Mouse (Mus musculus): Measurements from ENCODE around the gene Slc16a5. TPM values are rescaled to one million over a fixed set of nuclear protein-coding genes. Genes with fewer than 3 reads are reported as not detected.
A peak's percentile ranks its signal among the peaks of the same experiment; 100 is the strongest.

Slc16a5 gene
- total and polyA plus RNA-seq, 3 experiments = 0.26 TPM; not detected in 2

GRCm38 (mm10) chr11:115427482-115428331 is 34.6 kb upstream of the Slc16a5 start:
- Histone ChIP-seq H3K36me3 (ENCODE audit: control insufficient read depth in 1 of 2, insufficient read depth in 2 of 2, low read length in 2 of 2) (no peaks in the 10 kb centered on the region; a peak in 2 of 4 replicates), H3K9me3 (replicated peaks; ENCODE audit: insufficient read depth, low read length) (no peaks in the 10 kb centered on the region), H3K27me3 (ENCODE audit: control insufficient read depth in 1 of 2, insufficient read depth in 2 of 2, low read length in 2 of 2) (no peaks in the 10 kb centered on the region), H3K4me1 (ENCODE audit: control insufficient read depth in 1 of 2, insufficient read depth in 2 of 2, low read length in 2 of 2) (no peaks in the 10 kb centered on the region), H3K9ac (ENCODE audit: control insufficient read depth, low read depth, low read length, poor library complexity, severe bottlenecking) (no peak overlapping the region), H3K4me3 (ENCODE audit: control insufficient read depth in 1 of 2, insufficient read depth in 1 of 2, low read depth in 2 of 2, low read length in 2 of 2) (no peak overlapping the region), H3K27ac (ENCODE audit: control insufficient read depth, low read depth, low read length) (no peak overlapping the region), H3K79me2 (ENCODE audit: control insufficient read depth, insufficient read depth, low read length, poor library complexity) (no peaks in the 10 kb centered on the region)
- TF ChIP-seq ETS1 (IDR thresholded peaks at IDR 0.05; ENCODE audit: low read depth, low read length) (no peak), MAZ (IDR thresholded peaks at IDR 0.05; ENCODE audit: low read depth, low read length) (peak; percentile 49; the same call in 1 of the 2 replicates), POLR2AphosphoS5 (IDR thresholded peaks at IDR 0.05; ENCODE audit: borderline replicate concordance, low read depth, low read length) (no peak), MYC (IDR thresholded peaks at IDR 0.05; ENCODE audit: low read depth, low read length) (no peak), E2F4 (IDR thresholded peaks at IDR 0.05; ENCODE audit: borderline replicate concordance, low read depth, low read length) (no peak), SIN3A (IDR thresholded peaks at IDR 0.05; ENCODE audit: low read length) (0 out of 2 replicates have a peak, but pooled peaks have one; percentile 30), RAD21 (IDR thresholded peaks at IDR 0.05; ENCODE audit: low read depth, low read length) (peak; percentile 56), HCFC1 (IDR thresholded peaks at IDR 0.05; ENCODE audit: low read depth, low read length) (peak; percentile 31; the same call in 1 of the 2 replicates), GABPA (IDR thresholded peaks at IDR 0.05; ENCODE audit: low read depth, low read length) (no peak), UBTF (IDR thresholded peaks at IDR 0.05; ENCODE audit: borderline replicate concordance, insufficient read depth, low read depth, low read length) (no peak), EP300 (IDR thresholded peaks at IDR 0.05; ENCODE audit: low read depth in 1 of 2, low read length in 2 of 2) (no peak), CTCF (IDR thresholded peaks at IDR 0.05 in 2 of 3, conservative IDR thresholded peaks at IDR 0.05 in 1 of 3; ENCODE audit: control insufficient read depth in 1 of 3, insufficient read depth in 1 of 3, low read depth in 2 of 3, low read length in 3 of 3, poor library complexity in 1 of 3, severe bottlenecking in 1 of 3) (peak; percentile 75 to 90 (median 80)), USF1 (IDR thresholded peaks at IDR 0.05; ENCODE audit: low read depth, low read length) (no peak), ZNF384 (IDR thresholded peaks at IDR 0.05; ENCODE audit: low read depth, low read length) (no peak), SMC3 (IDR thresholded peaks at IDR 0.05; ENCODE audit: low read depth, low read length) (peak; percentile 69), TCF12 (IDR thresholded peaks at IDR 0.05; ENCODE audit: low read depth, low read length) (no peak), GATA1 (IDR thresholded peaks at IDR 0.05; ENCODE audit: low read depth, low read length) (no peak), ZMIZ1 (IDR thresholded peaks at IDR 0.05; ENCODE audit: low read depth, low read length) (no peak), RCOR1 (IDR thresholded peaks at IDR 0.05; ENCODE audit: low read depth, low read length) (no peak), CHD2 (IDR thresholded peaks at IDR 0.05; ENCODE audit: low read length) (no peak), ZC3H11A (IDR thresholded peaks at IDR 0.05; ENCODE audit: low read depth, low read length) (peak; percentile 41), NRF1 (IDR thresholded peaks at IDR 0.05; ENCODE audit: insufficient read depth, low read depth, low read length, poor library complexity, severe bottlenecking) (no peak), POLR2AphosphoS2 (IDR thresholded peaks at IDR 0.05; ENCODE audit: low read length) (no peak), ELF1 (IDR thresholded peaks at IDR 0.05; ENCODE audit: low read depth, low read length) (no peak), ZKSCAN1 (IDR thresholded peaks at IDR 0.05; ENCODE audit: low read depth, low read length) (no peak), TBP (IDR thresholded peaks at IDR 0.05; ENCODE audit: low read depth, low read length) (no peak)
- DNase-seq (ENCODE audit: low read depth, low spot score) = peak; percentile 80
